Mouse (Mus musculus) T-helper 17 cell (primary cell): ENCODE measurements around the gene Eml2.
"Not testable (repeated sequence)": the region's sequence is repeated elsewhere in the genome, so short reads cannot be mapped to it uniquely, and the experiment has no call there.

ENCODE experiments used
- in situ Hi-C, 2 experiments: fragments of 300-600 bp; cut with MboI, MseI; formaldehyde crosslinking; loops; 1 replicate in 1 of 2; 2 replicates in 1 of 2; pipeline ENCODE4 v1.15.1; 2025; ENCODE audit warnings: high pct_unique_total_duplicates in 2 of 2

Gene Eml2

GRCm38 (mm10) chr7:19175708-19176515, at the start of gene Eml2:
TSS of gene Eml2 (plus strand) at chr7:19176421.
- in situ Hi-C loops = no loop called here

- in situ Hi-C loops = no loop called here
These were observed 48.5 kb upstream of the Eml2 start for GRCm38 (mm10) chr7:19127744-19128143.

- in situ Hi-C loops = no loop called here
These were observed 46.8 kb upstream of the Eml2 start for GRCm38 (mm10) chr7:19129396-19129795.

DNA sequence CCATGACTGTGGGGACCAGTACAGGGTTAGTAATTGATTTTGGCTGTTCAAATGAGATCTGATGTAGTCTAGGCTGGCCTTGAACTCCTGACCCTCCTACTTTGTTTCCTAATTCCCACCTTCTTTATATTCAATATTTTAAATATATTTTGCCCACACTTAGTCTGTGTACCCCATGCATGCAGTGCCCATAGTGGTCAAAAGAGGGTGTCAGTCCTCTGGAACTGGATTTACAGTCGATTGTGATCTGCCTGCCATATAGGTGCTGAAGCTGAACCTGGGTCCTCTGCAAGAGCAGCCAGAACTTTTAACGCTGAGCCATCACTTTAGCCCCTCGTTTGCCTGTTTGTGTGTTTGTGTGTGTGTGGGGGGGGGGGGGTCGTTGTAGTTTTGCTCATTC, 45.6 kb upstream of the Eml2 start:
- in situ Hi-C loops = no loop called here

GRCm38 (mm10) chr7:19131324-19131848, 44.8 kb upstream of the Eml2 start:
- in situ Hi-C loops = no loop called here

DNA sequence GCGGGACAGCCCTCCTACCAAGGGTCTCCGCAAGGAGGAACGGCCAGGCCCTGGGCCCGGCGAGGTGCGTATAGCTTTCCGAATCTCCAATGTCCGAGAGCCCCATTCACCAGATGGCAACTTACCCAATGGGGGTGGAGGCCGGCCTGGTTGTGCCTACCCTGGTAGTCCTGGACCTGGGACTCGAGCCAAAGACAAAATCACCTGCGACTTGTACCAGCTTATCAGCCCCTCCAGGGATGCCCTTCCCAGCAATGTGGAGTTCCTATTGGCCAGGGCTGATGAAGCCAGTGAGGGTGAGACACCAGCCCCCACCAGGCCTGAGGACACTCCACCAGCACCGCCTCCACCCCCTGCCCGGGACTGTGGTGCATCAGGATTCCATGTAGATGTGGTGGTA, 40.1 kb upstream of the Eml2 start:
- in situ Hi-C loops = no loop called here

- in situ Hi-C loops = no loop called here
These were observed 39.4 kb upstream of the Eml2 start for GRCm38 (mm10) chr7:19136673-19137334.

DNA sequence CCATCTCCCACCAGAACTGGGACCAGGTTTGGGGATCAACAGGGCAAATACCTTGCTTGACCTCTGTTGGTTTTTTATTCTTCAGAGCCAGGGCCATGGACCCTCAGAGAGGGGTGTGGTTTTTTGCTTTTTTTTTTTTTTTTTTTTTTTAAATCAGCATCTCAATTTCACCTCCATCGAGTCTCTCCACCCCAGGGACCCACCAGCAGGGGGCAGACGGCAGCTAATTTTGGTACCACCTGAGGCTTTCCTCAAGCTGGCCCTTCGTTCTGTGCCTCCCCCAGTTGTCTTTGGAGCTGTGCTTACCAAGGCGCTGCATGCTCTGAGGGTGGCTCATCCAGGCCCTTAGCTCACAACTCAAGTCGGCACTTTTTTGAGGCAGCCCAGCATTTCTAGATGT, 38.8 kb upstream of the Eml2 start:
- in situ Hi-C loops = no loop called here

DNA sequence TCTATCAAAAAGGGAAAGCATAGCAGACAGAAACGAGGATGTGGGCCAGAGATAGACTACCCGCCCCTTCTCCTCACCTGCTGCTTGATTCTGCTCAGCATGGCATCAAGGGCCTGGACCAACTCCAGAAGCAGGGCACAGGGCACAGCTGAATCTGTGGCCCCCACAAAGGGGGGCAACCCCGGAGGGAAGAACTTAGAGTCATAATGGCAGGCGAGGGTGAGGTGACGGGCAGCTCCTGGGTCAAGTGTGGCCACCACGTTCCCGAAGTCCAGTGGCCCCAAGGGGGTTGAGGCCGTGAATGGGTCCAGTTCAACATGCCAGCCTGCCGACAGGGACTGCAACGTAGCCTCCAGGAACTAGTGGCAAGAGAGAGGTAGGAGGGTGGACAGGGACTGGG, 29.4 kb upstream of the Eml2 start:
- in situ Hi-C loops = no loop called here

DNA sequence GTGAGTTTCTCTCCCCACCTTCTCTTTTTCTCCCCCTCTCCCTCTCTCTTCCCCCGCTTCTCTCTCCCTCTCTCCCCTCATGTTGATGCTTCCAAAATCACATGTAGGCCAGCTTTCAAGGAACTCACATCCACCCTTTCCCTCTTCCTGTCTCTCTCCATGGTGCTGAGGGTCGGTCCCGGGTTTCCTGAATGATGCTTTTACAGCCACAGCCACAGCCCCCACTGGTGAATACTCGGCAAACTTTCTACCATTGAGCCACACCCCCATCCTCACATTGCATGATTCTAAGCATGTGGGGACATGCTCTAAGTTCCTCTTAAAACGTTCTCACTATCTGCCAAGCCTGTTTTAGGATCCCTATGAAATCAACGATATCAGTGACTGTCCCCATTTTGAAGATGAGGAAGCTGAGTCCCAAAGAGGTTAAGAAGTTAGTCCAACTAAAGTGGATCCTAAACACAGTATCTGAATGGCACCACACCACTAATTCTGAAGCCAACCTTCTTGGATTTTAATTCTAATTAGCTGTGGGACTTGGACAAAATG, 28.6 kb upstream of the Eml2 start:
- in situ Hi-C loops = no loop called here

DNA sequence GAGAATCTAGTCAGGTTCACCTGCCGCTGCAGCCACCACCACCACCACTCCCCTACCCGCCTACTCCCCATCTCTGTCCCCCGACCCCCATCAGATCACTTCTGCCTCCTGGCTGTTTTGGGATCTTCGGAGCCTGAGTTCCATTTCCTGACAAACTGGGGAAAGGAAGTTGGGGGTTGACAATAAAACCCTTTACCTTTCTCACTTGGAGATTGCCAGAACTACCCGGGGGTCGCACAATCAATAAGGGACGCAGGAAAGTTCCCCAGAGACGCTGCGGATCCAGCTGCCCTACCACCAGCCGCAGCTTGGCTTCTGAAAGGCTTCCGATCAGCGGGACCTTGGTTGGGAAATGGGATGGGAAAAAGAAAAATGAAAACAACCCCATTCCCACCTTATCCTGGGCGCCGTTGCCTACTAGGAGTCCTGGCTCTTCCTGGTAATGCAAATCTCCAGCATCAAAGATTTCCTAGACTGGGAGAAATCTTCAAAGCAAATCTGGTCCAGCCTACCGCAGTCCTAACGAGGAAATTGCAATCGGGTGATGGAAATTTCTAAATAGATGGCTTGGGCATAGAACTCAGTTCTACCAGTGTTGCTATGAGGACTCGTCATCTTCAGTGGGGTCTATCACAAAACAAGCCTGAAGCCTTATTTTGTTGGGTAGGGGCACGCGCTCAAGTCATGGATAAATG, 27.9 kb upstream of the Eml2 start:
- in situ Hi-C loops = no loop called here

DNA sequence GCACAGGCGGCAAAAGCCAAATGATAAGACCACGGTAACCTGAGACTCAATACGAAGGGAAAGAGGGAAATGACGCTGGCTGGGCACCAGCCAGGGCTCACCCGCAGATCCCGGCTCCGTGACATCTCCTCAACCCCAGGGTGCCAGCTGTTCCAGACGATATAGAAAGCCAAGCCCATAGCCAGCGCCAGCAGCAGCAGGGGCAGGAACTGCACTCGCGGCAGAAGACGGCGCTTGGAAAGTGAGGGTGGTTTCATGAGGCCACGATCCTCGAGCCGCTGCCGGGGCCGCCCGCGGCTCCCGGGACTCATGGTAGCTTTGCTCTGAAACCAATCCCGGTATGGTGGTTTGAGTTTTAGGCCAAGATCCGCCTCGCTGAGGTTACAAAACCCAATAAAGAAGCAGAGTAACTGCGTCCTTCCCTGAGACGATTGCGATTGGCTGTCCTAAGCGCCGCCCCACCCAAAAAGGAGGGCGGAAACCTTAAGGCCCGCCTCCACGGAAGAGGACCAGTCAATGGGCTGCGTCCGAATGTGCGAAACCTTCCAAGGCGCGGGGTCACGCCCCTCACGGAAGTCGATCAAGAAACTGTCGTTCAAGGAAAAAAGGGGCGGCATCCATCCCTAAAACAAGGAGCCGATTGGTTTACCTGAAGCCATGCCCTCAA, 27.2 kb upstream of the Eml2 start, which contains the start of gene Qpctl:
TSS of gene Qpctl (minus strand) at position 417 of the 667 bp plus-strand sequence.
- in situ Hi-C loops = no loop called here

DNA sequence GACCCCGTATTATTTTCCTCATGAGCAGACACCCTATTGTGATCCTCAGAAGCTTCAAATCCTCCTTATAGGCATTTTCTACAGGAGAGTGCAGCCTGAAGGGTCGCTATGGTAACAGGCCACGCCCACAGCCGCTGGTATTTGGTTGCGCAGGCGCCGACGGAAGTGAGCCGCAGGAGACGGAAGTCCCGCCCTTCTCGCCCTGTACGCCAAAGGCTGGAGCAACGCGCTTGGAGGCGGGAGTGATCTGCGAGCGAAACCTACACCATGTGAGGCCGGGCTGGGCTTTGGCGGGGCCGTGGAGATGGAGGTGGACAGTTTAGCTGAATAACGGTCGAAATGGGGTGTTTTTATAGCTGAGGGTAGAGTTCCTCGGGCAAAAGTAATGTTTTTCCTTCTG, 26.6 kb upstream of the Eml2 start, which contains the start of gene Snrpd2:
TSS of gene Snrpd2 (plus strand) at position 97 of the 400 bp plus-strand sequence.
- in situ Hi-C loops = no loop called here

DNA sequence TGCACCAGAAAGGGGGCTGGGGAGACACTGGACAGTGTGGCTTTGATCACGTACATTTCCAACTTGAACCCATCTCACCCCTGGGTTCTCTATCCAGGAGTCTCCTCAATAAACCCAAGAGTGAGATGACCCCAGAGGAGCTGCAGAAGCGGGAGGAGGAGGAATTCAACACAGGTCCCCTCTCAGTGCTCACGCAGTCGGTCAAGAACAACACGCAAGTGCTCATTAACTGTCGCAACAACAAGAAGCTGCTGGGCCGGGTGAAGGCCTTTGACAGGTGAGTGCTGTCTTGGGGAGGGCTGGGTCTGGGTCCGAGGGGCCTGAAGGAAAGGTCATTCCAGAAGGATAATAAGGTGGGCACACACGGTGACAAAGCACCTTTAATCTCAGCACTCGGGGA, 25.1 kb upstream of the Eml2 start:
- in situ Hi-C loops = not testable (repeated sequence)

- in situ Hi-C loops = loop anchor here in 1 of 2 experiments (5.0 kb wide), 1 partner anchor 128 kb away; the partner anchor contains the start of genes Ppm1n and Rtn2
These were observed 21.4 kb upstream of the Eml2 start for GRCm38 (mm10) chr7:19154796-19155195.

GRCm38 (mm10) chr7:19155825-19156475, 20.3 kb upstream of the Eml2 start:
- in situ Hi-C loops = loop anchor here in 1 of 2 experiments (5.0 kb wide), 1 partner anchor 126 kb away; the partner anchor contains the start of genes Ppm1n and Rtn2

DNA sequence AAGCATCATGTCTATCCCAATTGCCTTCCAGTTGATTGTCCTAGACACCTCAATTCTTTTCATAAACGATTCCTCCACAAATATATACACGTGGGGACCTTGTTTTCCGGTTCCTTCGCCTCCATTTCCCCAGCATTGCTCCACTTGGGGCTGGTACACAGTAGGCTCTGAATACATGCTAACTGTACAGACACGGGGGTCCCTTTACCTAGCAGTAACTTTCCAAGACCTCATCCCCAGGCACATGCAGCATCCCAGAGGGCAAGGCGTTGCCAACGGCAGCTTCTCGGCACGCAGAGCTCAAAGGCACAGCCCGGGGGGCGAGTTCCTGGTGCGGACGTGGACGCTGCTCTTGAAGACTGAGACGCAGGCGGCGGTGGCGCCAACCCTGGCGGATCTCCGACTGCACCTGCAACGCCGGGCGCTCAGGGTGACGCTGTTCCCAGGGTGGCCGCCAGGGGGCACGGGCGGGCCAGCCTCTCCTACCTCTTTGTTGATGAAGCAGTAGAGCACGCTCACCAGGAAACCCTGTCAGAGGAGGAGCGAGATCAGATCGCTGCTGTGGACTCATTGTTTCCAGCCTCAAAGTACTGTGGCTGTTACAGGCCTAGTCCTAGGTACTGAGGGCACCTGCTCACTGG, 18.9 kb upstream of the Eml2 start:
- in situ Hi-C loops = loop anchor here in 1 of 2 experiments (5.0 kb wide), 1 partner anchor 125 kb away; the partner anchor contains the start of genes Ppm1n and Rtn2

DNA sequence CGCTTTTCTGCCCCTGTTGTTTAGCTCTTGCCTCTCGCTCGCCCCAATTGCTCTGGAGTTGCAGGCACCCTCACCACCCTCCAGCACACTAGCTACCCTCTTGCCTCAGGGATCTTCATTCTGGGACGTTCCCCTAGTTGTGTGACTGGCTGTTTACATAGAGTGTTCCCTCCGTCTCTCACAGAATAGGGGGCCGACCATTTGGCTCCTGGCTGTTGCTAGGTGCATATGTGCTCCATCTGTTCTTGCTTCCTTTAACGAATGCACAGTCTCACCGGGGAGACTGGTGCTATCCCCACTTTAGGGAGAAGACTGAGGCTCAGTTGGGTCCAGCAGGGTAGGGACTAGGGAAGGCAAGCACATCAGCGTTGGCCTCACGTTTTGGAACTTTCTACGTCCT, 17.6 kb upstream of the Eml2 start:
- in situ Hi-C loops = loop anchor here in 1 of 2 experiments (5.0 kb wide), 1 partner anchor 124 kb away; the partner anchor contains the start of genes Ppm1n and Rtn2

- in situ Hi-C loops = loop anchor here in 1 of 2 experiments (5.0 kb wide), 1 partner anchor 123 kb away; the partner anchor contains the start of genes Ppm1n and Rtn2
These were observed 16.8 kb upstream of the Eml2 start for GRCm38 (mm10) chr7:19159411-19159810.

DNA sequence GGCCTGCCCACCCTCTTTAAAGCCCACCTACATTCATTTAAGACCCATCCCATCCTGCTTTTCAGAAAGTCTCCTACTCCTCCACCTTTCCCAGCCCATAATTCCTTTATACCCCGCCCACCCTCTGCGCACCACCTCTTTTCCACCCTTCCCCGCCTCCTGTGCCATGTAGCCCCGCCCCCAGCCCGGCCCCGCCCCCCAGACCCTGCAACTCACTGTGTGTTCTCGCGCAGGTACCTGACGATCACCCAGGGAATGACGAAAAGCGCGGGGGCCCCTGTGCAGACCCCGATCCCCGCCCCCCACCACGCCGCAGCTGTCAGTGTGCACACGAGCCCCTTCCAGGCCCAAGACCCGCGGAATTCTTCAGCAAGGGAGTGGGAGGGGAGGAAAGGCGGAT, 16.1 kb upstream of the Eml2 start:
- in situ Hi-C loops = no loop called here
